1 mouse cellular context compared by ENCODE assay signal in the genomic region with DNA sequence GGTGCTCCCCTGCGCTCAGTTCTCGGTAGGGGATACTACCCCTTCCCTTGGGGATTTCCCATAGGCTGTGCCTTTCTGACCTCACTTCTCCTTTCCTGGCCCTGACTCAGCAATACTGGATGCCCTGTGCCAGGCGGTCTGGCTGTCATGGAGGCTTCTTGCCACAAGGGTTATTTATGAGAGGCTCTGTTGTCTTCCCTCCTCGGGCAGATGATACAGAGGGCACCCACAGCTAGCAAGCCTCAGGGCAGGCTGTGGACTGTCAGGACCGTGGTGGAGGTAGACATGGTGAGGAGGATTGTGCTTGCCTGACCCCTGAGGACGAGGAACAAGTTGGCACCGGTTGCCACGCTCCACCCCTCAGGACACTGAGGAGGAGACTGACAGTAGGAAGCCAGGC.
TF ChIP-seq lines count a peak whose summit lies in the region.

No protein-coding gene starts in this region.

TF ChIP-seq in CH12.LX, 34 proteins besides CTCF, POLR2A, EP300 and RAD21:
- TF ChIP-seq ZMIZ1 (IDR thresholded peaks at IDR 0.05; ENCODE audit: low read depth, low read length): no peak
- TF ChIP-seq IRF4 (IDR thresholded peaks at IDR 0.05; ENCODE audit: low read depth, low read length): peak; percentile 34; the same call in 1 of the 2 replicates
- no peak for TF ChIP-seq ELF1 (IDR thresholded peaks at IDR 0.05; ENCODE audit: low read depth, low read length)
- TF ChIP-seq MAFK (IDR thresholded peaks at IDR 0.05; ENCODE audit: insufficient replicate concordance, low read length): peak; percentile 99
- TF ChIP-seq ETS1 (conservative IDR thresholded peaks at IDR 0.05; ENCODE audit: low read depth, low read length): peak; percentile 70
- TF ChIP-seq MAZ (IDR thresholded peaks at IDR 0.05; ENCODE audit: low read depth, low read length): 0 out of 2 replicates have a peak, but pooled peaks have one; percentile 35
TF ChIP-seq in CH12.LX: peak in this region for 4.
